ENCODE assay signal across 16 mouse cellular contexts in the genomic region with DNA sequence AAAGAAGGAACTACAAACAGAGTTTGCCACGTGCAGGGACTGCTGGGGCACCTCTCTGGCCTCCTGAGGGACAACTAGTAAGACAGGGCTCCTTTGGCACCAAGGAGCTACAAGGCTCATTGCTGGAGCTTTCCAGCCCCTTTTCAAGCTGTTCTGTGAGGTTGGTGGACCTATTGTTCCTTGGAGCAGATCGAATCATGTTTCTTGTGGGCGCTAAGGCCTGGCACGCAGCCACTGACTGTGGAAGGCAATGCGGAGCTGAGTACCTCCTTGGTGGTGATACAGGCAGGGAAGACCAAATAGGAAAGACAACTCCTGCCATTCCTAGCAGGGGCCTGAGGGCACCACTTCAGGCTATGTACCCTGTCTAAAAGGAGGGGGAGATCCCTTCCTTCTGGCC.
DNase-seq lines count a peak whose midpoint lies in the region.
"Had no signal": no experiment of that assay in that cellular context is flagged by ENCODE, and none has a peak within 500 bp of the region (broad histone marks: within the 10 kb centered on the region; RNA-seq: fewer than 3 reads in every experiment).

No protein-coding gene starts in this region.

- intact Hi-C loops in left cerebral cortex, postnatal 4 days (cut with DNase I), result no loop called here

- DNase-seq in layer of hippocampus, adult 18-20 months (ENCODE audit: low spot score in 2 of 2), result peak; percentile 37 to 55
- DNase-seq in layer of hippocampus, postnatal 10 days (ENCODE audit: low spot score in 2 of 2), result no peak
- DNase-seq in left cerebral cortex, adult 18-20 months (ENCODE audit: low spot score in 2 of 2), result peak; percentile 13 to 40
- DNase-seq in left cerebral cortex, postnatal 4 days, result no peak
- peak; percentile 33 for DNase-seq in brain, adult 2 months (ENCODE audit: low read depth, low spot score)
- DNase-seq in lung, postnatal 25 days (ENCODE audit: low spot score), result no peak
- DNase-seq: adrenal gland, adult 8-10 months; adrenal gland, postnatal 25 days; cerebellum, adult 18-20 months; cerebellum, adult 9-10 months; cerebellum, postnatal 36 days; embryo, embryonic 11 days; forebrain, postnatal 0 days; gastrocnemius, adult 2 months; gastrocnemius, postnatal 14 days; heart, adult 11 months had no signal

Comparison
In these comparisons a context has a peak if more than half of its experiments do, and no peak if none do; other contexts are left out.
1. DNase-seq: peak in layer of hippocampus, adult 18-20 months (2 of 2), left cerebral cortex, adult 18-20 months (2 of 2) and brain, adult 2 months (single experiment); none in layer of hippocampus, postnatal 10 days (0 of 2), left cerebral cortex, postnatal 4 days (single experiment) and lung, postnatal 25 days (single experiment).